Mouse (Mus musculus) hindbrain, postnatal 0 days (tissue): ENCODE measurements around the gene Tfr2. TPM values are rescaled to one million over a fixed set of nuclear protein-coding genes. Genes with fewer than 3 reads are reported as not detected.

Source experiments
- ATAC-seq: fragments of 200-750 bp; cut with Nextera tagmentation; 2 replicates; pipeline ENCODE4 v1.8.0; 2017; ENCODE audit warnings: mild to moderate bottlenecking, moderate TSS enrichment, moderate library complexity
- DNase-seq: peaks from one replicate; pipeline ENCODE4 v3.0.0-alpha.2; 2015; ENCODE audit warnings: low spot score
- H3K27ac ChIP-seq: fragments of 300-500 bp; sonication (generic); 2 replicates; pipeline ENCODE4 v1.5.1; 2014; ENCODE audit warnings: mild to moderate bottlenecking
- H3K27me3 ChIP-seq: fragments of 300-500 bp; sonication (generic); 2 replicates; pipeline ENCODE4 v1.6.1; 2014; ENCODE audit warnings: low read length, mixed read lengths; ENCODE audit not compliant: insufficient read depth
- H3K36me3 ChIP-seq: fragments of 300-500 bp; sonication (generic); 2 replicates; pipeline ENCODE4 v1.6.1; 2014; ENCODE audit warnings: low read length, mixed read lengths; ENCODE audit not compliant: insufficient read depth
- H3K4me1 ChIP-seq: fragments of 300-500 bp; sonication (generic); 2 replicates; pipeline ENCODE4 v1.6.1; 2014; ENCODE audit warnings: antibody characterized with exemption, low read length, mixed read lengths; ENCODE audit not compliant: insufficient read depth
- H3K4me2 ChIP-seq: fragments of 300-500 bp; sonication (generic); 2 replicates; pipeline ENCODE4 v1.6.1; 2014; ENCODE audit warnings: low read depth, mild to moderate bottlenecking, low read length, moderate library complexity, mixed read lengths
- H3K4me3 ChIP-seq: fragments of 300-500 bp; sonication (generic); 2 replicates; pipeline ENCODE4 v1.5.1; 2014; ENCODE audit warnings: low read length
- H3K9ac ChIP-seq: fragments of 300-500 bp; sonication (generic); replicated peaks from 2 replicates; pipeline ENCODE4 v1.6.1; 2014; ENCODE audit warnings: mild to moderate bottlenecking, low read length, moderate library complexity, mixed read lengths
- H3K9me3 ChIP-seq: fragments of 300-500 bp; sonication (generic); 2 replicates; pipeline ENCODE4 v1.6.1; 2016; ENCODE audit warnings: low read length, mixed read lengths
- CTCF ChIP-seq: IDR thresholded peaks from 2 replicates; pipeline ENCODE4 v1.5.1; 2016; ENCODE audit warnings: antibody characterized with exemption, control low read depth, low read depth
- WGBS: fragments of 180-500 bp; shearing (Covaris S2); extraction: QIAGEN DNeasy Blood & Tissue Kit; methylation state at CpG from one replicate; pipeline ENCODE4 v1.1.7; 2014; 5-methylcytosine and 5-hydroxymethylcytosine counted together
- polyA plus RNA-seq: library from polyadenylated mRNA; unstranded; fragments of >200 nt; fragmentation: Nextera tagmentation; extraction: Ambion mirVana; gene quantifications from 2 replicates; pipeline ENCODE4 v1.2.1, GENCODE M21; 2015
- total RNA-seq: library from RNA; depleted of rRNA; stranded (reverse); fragments of >200 nt; gene quantifications from 2 replicates; pipeline ENCODE4 v1.2.3, GENCODE M21; 2014

The Tfr2 gene
- total and polyA plus RNA-seq, 2 experiments from 2014 or later: 11.1 to 13.5 TPM

DNA sequence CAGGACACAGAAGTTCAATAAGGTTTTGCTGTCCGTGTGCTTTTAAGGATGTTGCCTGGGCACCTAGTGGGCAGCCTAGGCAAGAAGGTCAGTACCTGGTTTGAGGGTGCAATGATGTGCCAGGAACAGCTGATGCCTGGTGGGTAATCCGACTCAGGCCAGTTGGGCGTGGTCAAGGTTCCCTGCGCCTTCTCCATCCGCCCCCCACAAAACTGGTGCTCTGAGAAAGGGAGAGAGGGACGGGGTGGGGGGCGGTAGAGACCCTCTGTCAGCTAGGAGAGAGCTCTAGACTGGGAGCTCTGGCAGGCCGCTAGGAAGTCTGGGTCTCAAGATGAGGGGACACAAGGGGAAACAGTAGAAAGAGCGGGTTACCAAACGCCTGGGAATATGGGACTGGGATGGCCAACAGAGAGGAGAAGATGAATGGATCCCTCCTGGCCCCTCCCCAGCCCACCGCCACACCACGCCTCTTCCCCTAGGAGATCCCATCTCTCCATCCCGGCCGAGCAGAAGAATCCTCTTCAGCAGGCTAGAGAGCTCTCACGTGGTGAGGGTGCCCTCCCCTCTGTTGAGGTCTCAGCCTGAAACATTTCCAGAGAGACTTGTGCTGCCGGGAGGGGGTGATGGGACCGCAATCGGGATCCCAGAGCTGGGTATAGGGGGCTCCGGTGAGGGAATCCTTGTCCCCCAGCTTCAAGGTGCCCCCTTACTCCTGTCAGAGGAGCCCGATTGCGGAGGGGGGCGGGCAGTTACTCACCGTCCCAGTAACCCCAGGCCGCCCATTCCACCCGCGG lies 38.4 kb downstream of the Tfr2 start:
- DNase-seq (no peak), ATAC-seq (0 out of 2 replicates have a peak, but pooled peaks have one; percentile 4)
- Histone ChIP-seq H3K9me3 (no peaks in the 10 kb centered on the region), H3K4me3 (0 out of 2 replicates have a peak overlapping the region, but pooled peaks have one; percentile 13), H3K9ac (no peak overlapping the region), H3K36me3 (no peaks in the 10 kb centered on the region), H3K4me2 (peak overlapping the region; percentile 41), H3K27me3 (no peaks in the 10 kb centered on the region), H3K27ac (no peak overlapping the region), H3K4me1 (peaks cover 8% of the 10 kb centered on the region; the same call in 1 of the 2 replicates)
- WGBS: 14% methylated on average over 26 of the region's 26 CpGs
- TF ChIP-seq CTCF: no peak

DNA sequence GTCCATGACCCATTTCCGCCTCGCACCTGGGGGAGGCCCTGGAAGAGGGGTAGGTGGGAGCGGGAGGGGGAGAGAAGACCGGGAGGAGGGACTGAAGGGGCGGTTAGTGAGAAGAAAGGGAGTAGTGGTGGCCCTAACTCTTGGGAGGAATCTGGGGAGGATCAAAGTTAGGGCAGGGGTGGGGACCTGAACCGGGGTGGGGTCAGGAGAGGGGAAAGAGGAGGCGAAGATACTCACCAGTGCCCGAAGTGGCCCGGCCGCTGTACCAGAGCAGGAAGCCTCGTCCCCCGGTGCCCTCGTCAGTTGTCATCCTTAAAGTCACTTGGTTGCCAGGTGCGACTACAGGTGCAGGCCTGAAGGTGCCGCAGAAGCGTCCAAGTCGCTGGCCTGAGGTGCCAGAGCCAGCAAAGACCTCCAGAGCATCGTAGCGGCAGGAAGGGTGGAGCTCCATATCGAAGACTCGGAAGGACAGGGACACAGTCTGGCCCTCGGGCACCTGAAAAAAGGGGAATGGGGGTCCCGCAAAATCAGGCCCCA lies 39.1 kb downstream of the Tfr2 start:
- no peaks in the 10 kb centered on the region for H3K27me3 ChIP-seq
- H3K4me2 ChIP-seq: peak overlapping the region; percentile 41
- no peak overlapping the region for H3K9ac ChIP-seq
- no peaks in the 10 kb centered on the region for H3K9me3 ChIP-seq
- no peaks in the 10 kb centered on the region for H3K36me3 ChIP-seq
- DNase-seq: no peak
- ATAC-seq: no peak
- no peak; the same call in 1 of the 2 replicates for TF ChIP-seq CTCF
- H3K27ac ChIP-seq: no peak overlapping the region
- peaks cover 8% of the 10 kb centered on the region; the same call in 1 of the 2 replicates for H3K4me1 ChIP-seq
- 0 out of 2 replicates have a peak overlapping the region, but pooled peaks have one; percentile 13 for H3K4me3 ChIP-seq
- 23% methylated on average over 21 of the region's 23 CpGs for WGBS

- no peaks in the 10 kb centered on the region for H3K9me3 ChIP-seq
- no peak for ATAC-seq
- no peak overlapping the region for H3K27ac ChIP-seq
- no peak for DNase-seq
- H3K4me2 ChIP-seq: no peak overlapping the region
- 62% methylated on average over 3 of the region's 3 CpGs for WGBS
- no peaks in the 10 kb centered on the region for H3K27me3 ChIP-seq
- no peaks in the 10 kb centered on the region for H3K36me3 ChIP-seq
- H3K9ac ChIP-seq: no peak overlapping the region
- peaks cover 8% of the 10 kb centered on the region; the same call in 1 of the 2 replicates for H3K4me1 ChIP-seq
- H3K4me3 ChIP-seq: no peak overlapping the region
- TF ChIP-seq CTCF: no peak
Observed at GRCm38 (mm10) chr5:137609292-137609691, 39.7 kb downstream of the Tfr2 start.

DNA sequence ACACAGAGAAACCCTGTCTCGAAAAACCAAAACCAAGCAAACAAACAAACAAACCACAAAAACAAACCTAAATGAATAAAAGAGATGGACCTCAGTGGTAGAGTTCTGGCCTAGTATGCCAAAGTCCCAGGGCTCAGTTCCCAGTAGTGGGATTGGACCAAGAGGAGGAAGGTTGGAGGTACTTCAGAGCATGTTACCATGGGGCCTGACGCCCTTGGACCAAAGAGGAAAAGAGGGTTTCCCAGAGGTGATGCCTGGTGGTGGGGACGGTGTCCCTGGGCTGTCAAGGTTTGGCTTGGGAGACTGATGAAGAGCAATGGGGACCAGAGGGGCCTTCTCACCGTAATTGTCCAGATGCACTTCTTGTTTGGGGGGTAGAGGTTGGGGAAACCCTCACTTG lies 40.4 kb downstream of the Tfr2 start:
- no peaks in the 10 kb centered on the region for H3K9me3 ChIP-seq
- no peak for ATAC-seq
- H3K9ac ChIP-seq: no peak overlapping the region
- no peak for TF ChIP-seq CTCF
- H3K27me3 ChIP-seq: no peaks in the 10 kb centered on the region
- DNase-seq: no peak
- peaks cover 8% of the 10 kb centered on the region; the same call in 1 of the 2 replicates for H3K4me1 ChIP-seq
- no peaks in the 10 kb centered on the region for H3K36me3 ChIP-seq
- no peak overlapping the region for H3K27ac ChIP-seq
- H3K4me2 ChIP-seq: no peak overlapping the region
- H3K4me3 ChIP-seq: no peak overlapping the region
- WGBS: 68% methylated on average over 4 of the region's 4 CpGs

- Histone ChIP-seq H3K4me3 (no peak overlapping the region), H3K4me1 (peaks cover 8% of the 10 kb centered on the region; the same call in 1 of the 2 replicates), H3K36me3 (no peaks in the 10 kb centered on the region), H3K27ac (no peak overlapping the region; the same call in 1 of the 2 replicates), H3K4me2 (no peak overlapping the region), H3K9me3 (no peaks in the 10 kb centered on the region), H3K9ac (no peak overlapping the region), H3K27me3 (no peaks in the 10 kb centered on the region)
- TF ChIP-seq CTCF: no peak
- no peak for ATAC-seq
- 21% methylated on average over 11 of the region's 12 CpGs for WGBS
- no peak for DNase-seq
Observed at GRCm38 (mm10) chr5:137610548-137611244, 41.1 kb downstream of the Tfr2 start.

DNA sequence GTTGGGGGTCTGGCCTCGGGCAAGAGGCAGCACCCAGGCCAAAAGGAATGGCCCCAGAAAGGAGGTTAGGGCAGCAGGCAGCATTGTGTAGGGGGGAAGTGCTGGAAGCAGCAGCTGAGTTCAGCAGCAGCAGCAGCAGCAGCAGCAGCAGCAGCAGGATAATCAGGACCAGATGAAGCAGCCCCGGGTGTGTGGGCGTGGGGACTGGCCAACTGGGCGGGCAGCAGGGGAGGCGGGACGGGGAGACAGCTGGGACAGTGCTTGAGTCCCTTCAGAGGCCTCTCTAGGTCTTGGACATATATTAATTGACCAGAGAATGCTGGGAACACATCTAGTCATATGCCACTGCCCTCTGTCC lies 41.6 kb downstream of the Tfr2 start:
- no peak for DNase-seq
- no peaks in the 10 kb centered on the region for H3K27me3 ChIP-seq
- no peak for TF ChIP-seq CTCF
- H3K9ac ChIP-seq: no peak overlapping the region
- peaks cover 8% of the 10 kb centered on the region; the same call in 1 of the 2 replicates for H3K4me1 ChIP-seq
- no peaks in the 10 kb centered on the region for H3K36me3 ChIP-seq
- no peak overlapping the region for H3K4me2 ChIP-seq
- no peak overlapping the region; the same call in 1 of the 2 replicates for H3K27ac ChIP-seq
- WGBS: 20% methylated on average over 6 of the region's 6 CpGs
- no peaks in the 10 kb centered on the region for H3K9me3 ChIP-seq
- no peak overlapping the region for H3K4me3 ChIP-seq
- 0 out of 2 replicates have a peak, but pooled peaks have one; percentile 10 for ATAC-seq
